Mouse (Mus musculus) olfactory bulb, adult 2 months (tissue): Measurements from ENCODE around the gene Fam168a.

Source experiments
- CTCF ChIP-seq: fragments of 200-500 bp; IDR thresholded peaks from 2 replicates; pipeline ENCODE4 v1.5.1; 2012; ENCODE audit warnings: low read depth, mild to moderate bottlenecking, low read length, moderate library complexity; ENCODE audit not compliant: insufficient read depth
- POLR2A ChIP-seq: fragments of 200-500 bp; IDR thresholded peaks from 2 replicates; pipeline ENCODE4 v1.6.1; 2012; ENCODE audit warnings: mild to moderate bottlenecking, low read depth, low read length, moderate library complexity; ENCODE audit not compliant: insufficient read depth

GRCm38 (mm10) chr7:100798810-100799209 lies 92.4 kb downstream of the Fam168a start:
- TF ChIP-seq CTCF (no peak), POLR2A (no peak)
